Mouse (Mus musculus) heart, embryonic 16.5 days (tissue): ENCODE measurements around the gene P2rx7. TPM values are rescaled to one million over a fixed set of nuclear protein-coding genes. Genes with fewer than 3 reads are reported as not detected.
"Not testable (repeated sequence)": the region's sequence is repeated elsewhere in the genome, so short reads cannot be mapped to it uniquely, and the experiment has no call there.

Experiments
- ATAC-seq: fragments of 200-750 bp; cut with Nextera tagmentation; replicated peaks from 2 replicates; pipeline ENCODE4 v1.8.0; 2017; ENCODE audit warnings: moderate number of reproducible peaks; ENCODE audit not compliant: insufficient read depth, low FRiP score; ENCODE audit errors: extremely low read depth
- H3K27ac ChIP-seq: fragments of 300-500 bp; sonication (generic); 2 replicates; pipeline ENCODE4 v1.5.1; 2014; ENCODE audit warnings: mild to moderate bottlenecking, low read length, control low read depth, moderate library complexity
- H3K27me3 ChIP-seq: fragments of 300-500 bp; sonication (generic); 2 replicates; pipeline ENCODE4 v1.6.1; 2014; ENCODE audit warnings: low read length, mixed read lengths; ENCODE audit not compliant: control insufficient read depth, insufficient read depth
- H3K36me3 ChIP-seq: fragments of 300-500 bp; sonication (generic); 2 replicates; pipeline ENCODE4 v1.6.1; 2014; ENCODE audit not compliant: control insufficient read depth, insufficient read depth
- H3K4me1 ChIP-seq: fragments of 300-500 bp; sonication (generic); 2 replicates; pipeline ENCODE4 v1.6.1; 2014; ENCODE audit warnings: low read length, mixed read lengths; ENCODE audit not compliant: control insufficient read depth, insufficient read depth
- H3K4me2 ChIP-seq: fragments of 300-500 bp; sonication (generic); 2 replicates; pipeline ENCODE4 v1.6.1; 2014; ENCODE audit warnings: low read depth, mild to moderate bottlenecking, control low read depth, low read length
- H3K4me3 ChIP-seq: fragments of 300-500 bp; sonication (generic); 2 replicates; pipeline ENCODE4 v1.5.1; 2014; ENCODE audit warnings: mild to moderate bottlenecking, control low read depth, low read length
- H3K9ac ChIP-seq: fragments of 300-500 bp; sonication (generic); 2 replicates; pipeline ENCODE4 v1.6.1; 2014; ENCODE audit warnings: low read length, control low read depth
- H3K9me3 ChIP-seq: fragments of 300-500 bp; sonication (generic); replicated peaks from 2 replicates; pipeline ENCODE4 v1.6.1; 2016; ENCODE audit warnings: low read length; ENCODE audit not compliant: control insufficient read depth
- WGBS: fragments of 180-500 bp; shearing (Covaris S2); extraction: QIAGEN DNeasy Blood & Tissue Kit; methylation state at CpG from one replicate; pipeline ENCODE4 v1.1.7; 2014; 5-methylcytosine and 5-hydroxymethylcytosine counted together
- polyA plus RNA-seq: library from polyadenylated mRNA; unstranded; fragments of >200 nt; fragmentation: Nextera tagmentation; extraction: Ambion mirVana; gene quantifications from 2 replicates; pipeline ENCODE4 v1.2.1, GENCODE M21; 2015

P2rx7 gene
- polyA plus RNA-seq, 1 experiment from 2014 or later, result 2.7 TPM

GRCm38 (mm10) chr5:122638296-122638695, 5.4 kb upstream of the P2rx7 start:
- H3K4me2 ChIP-seq, result no peak overlapping the region
- no peak overlapping the region for H3K4me3 ChIP-seq
- H3K4me1 ChIP-seq, result peaks cover 3% of the 10 kb centered on the region; the same call in 1 of the 2 replicates
- no peak for ATAC-seq
- H3K9ac ChIP-seq, result no peak overlapping the region
- no peaks in the 10 kb centered on the region for H3K9me3 ChIP-seq
- WGBS, result 60% methylated on average over 2 of the region's 2 CpGs
- H3K36me3 ChIP-seq, result no peaks in the 10 kb centered on the region
- no peak overlapping the region for H3K27ac ChIP-seq
- no peaks in the 10 kb centered on the region for H3K27me3 ChIP-seq

GRCm38 (mm10) chr5:122639517-122639916, 4.2 kb upstream of the P2rx7 start:
- Histone ChIP-seq H3K4me2 (no peak overlapping the region), H3K4me1 (peaks cover 3% of the 10 kb centered on the region; the same call in 1 of the 2 replicates), H3K4me3 (no peak overlapping the region), H3K27me3 (no peaks in the 10 kb centered on the region), H3K27ac (no peak overlapping the region), H3K9me3 (no peaks in the 10 kb centered on the region), H3K36me3 (no peaks in the 10 kb centered on the region), H3K9ac (no peak overlapping the region)
- no peak for ATAC-seq
- 90% methylated on average over 4 of the region's 4 CpGs for WGBS

DNA sequence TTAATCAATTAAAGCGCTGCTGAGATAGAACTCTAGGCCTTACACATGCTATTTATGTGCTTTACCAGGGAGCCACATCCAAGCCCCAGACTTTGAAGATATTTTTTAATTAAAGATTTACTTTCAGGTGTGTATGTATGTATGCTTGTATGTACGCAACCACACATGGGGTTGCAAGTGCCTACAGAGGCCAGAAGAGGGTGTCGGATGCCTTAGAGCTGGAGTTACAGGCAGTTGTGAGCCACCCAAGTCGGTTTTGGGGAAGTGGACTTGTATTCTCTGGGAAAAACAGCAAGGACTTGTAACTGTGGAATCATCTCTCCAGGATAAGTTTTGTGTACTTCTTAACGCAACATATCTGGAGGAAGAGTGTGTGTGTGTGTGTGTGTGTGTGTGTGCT, 3.7 kb upstream of the P2rx7 start:
- Histone ChIP-seq H3K9me3 (no peaks in the 10 kb centered on the region), H3K27me3 (no peaks in the 10 kb centered on the region), H3K4me1 (peaks cover 3% of the 10 kb centered on the region; the same call in 1 of the 2 replicates), H3K4me3 (no peak overlapping the region), H3K9ac (no peak overlapping the region), H3K4me2 (no peak overlapping the region), H3K36me3 (no peaks in the 10 kb centered on the region), H3K27ac (no peak overlapping the region)
- 84% methylated on average over 5 of the region's 5 CpGs for WGBS
- ATAC-seq, result no peak

- no peaks in the 10 kb centered on the region for H3K36me3 ChIP-seq
- H3K9ac ChIP-seq, result peak overlapping the region; percentile 39; the same call in 1 of the 2 replicates
- peak overlapping the region; percentile 1; the same call in 1 of the 2 replicates for H3K4me3 ChIP-seq
- no peaks in the 10 kb centered on the region for H3K9me3 ChIP-seq
- no peaks in the 10 kb centered on the region for H3K27me3 ChIP-seq
- peak overlapping the region; percentile 8; the same call in 1 of the 2 replicates for H3K27ac ChIP-seq
- H3K4me1 ChIP-seq, result no peaks in the 10 kb centered on the region; the same call in 1 of the 2 replicates
- H3K4me2 ChIP-seq, result peak overlapping the region; percentile 27; the same call in 1 of the 2 replicates
- WGBS, result 55% methylated on average over 15 of the region's 15 CpGs
- no peak for ATAC-seq
Measured at GRCm38 (mm10) chr5:122644111-122644607, 448 bp downstream of the P2rx7 start.

GRCm38 (mm10) chr5:122645290-122645689, 1.6 kb downstream of the P2rx7 start:
- H3K9ac ChIP-seq, result no peak overlapping the region
- no peaks in the 10 kb centered on the region for H3K36me3 ChIP-seq
- H3K27ac ChIP-seq, result no peak overlapping the region
- H3K9me3 ChIP-seq, result no peaks in the 10 kb centered on the region
- no peaks in the 10 kb centered on the region; the same call in 1 of the 2 replicates for H3K4me1 ChIP-seq
- ATAC-seq, result no peak
- H3K27me3 ChIP-seq, result no peaks in the 10 kb centered on the region
- H3K4me2 ChIP-seq, result no peak overlapping the region
- no peak overlapping the region for H3K4me3 ChIP-seq
- WGBS, result 46% methylated on average over 6 of the region's 6 CpGs

GRCm38 (mm10) chr5:122646050-122646449, 2.3 kb downstream of the P2rx7 start:
- no peaks in the 10 kb centered on the region for H3K9me3 ChIP-seq
- no peak overlapping the region for H3K4me2 ChIP-seq
- ATAC-seq, result no peak
- H3K27ac ChIP-seq, result no peak overlapping the region
- H3K4me1 ChIP-seq, result no peaks in the 10 kb centered on the region; the same call in 1 of the 2 replicates
- H3K9ac ChIP-seq, result no peak overlapping the region
- H3K36me3 ChIP-seq, result no peaks in the 10 kb centered on the region
- H3K27me3 ChIP-seq, result no peaks in the 10 kb centered on the region
- WGBS, result 69% methylated on average over 11 of the region's 11 CpGs
- H3K4me3 ChIP-seq, result no peak overlapping the region

DNA sequence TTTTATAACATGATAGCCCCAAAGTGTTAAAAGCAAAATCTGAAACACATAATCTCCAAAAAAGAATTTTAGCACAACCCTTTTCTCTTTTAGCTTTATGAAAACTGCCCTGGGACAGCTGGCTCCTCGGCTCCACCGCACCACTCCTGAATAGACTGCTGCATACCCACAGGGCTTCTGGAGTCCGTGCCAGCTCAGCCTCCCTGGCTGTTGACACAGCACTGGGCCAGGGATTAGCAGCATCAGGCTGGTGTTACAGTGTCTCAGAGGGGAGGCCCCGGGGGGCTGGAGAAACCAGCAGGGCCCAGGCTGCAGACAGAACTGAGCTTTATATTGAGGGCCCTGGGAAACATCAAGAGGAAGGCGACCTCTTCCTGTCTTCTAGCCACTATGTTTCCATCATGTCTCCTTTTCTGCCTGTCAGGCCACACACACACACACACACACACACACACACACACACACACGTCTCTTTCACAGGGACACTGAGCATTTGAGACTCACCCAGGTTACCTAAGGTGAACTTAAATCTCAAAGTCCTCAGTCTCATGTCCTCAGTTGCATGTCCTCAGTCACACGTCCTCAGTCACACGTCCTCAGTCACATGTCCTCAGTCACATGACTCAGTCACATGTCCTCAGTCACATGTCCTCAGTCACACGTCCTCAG, 3.7 kb downstream of the P2rx7 start:
- ATAC-seq, result no peak
- WGBS, result 54% methylated on average over 9 of the region's 9 CpGs
- Histone ChIP-seq H3K27ac (no peak overlapping the region), H3K9ac (no peak overlapping the region), H3K9me3 (no peaks in the 10 kb centered on the region), H3K36me3 (no peaks in the 10 kb centered on the region), H3K4me2 (no peak overlapping the region), H3K27me3 (no peaks in the 10 kb centered on the region), H3K4me3 (no peak overlapping the region), H3K4me1 (peaks cover 4% of the 10 kb centered on the region)

DNA sequence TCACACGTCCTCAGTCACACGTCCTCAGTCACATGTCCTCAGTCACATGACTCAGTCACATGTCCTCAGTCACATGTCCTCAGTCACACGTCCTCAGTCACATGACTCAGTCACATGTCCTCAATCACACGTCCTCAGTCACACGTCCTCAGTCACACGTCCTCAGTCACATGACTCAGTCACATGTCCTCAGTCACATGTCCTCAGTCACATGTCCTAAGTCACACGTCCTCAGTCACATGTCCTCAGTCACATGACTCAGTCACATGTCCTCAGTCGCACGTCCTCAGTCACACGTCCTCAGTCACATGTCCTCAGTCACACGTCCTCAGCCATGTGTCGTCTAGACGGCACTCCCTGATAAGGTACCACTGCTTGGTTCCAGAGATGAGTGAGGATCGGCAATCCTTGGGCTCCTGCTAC, 4.3 kb downstream of the P2rx7 start:
- not testable (repeated sequence) for H3K36me3 ChIP-seq, ATAC-seq
- WGBS, result 84% methylated on average over 14 of the region's 14 CpGs

DNA sequence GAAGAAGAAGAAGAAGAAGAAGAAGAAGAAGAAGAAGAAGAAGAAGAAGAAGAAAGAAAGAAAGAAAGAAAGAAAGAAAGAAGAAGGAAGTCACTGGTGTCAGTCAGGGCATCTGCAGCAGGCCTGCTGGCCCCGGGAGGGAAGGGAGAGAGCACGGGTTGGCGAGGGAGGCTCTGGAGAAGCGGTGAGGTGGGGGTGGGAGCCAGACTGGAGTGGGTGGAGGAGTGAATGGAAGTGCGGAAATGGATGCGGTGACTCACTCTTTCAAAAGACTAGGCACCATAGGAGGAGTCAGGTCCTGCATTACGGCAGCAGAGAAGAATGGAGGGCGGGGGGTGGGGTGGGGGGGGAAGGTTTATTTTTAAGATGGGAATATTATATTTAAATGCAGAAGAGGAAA, 5.6 kb downstream of the P2rx7 start:
- Histone ChIP-seq H3K4me1 (peaks cover 18% of the 10 kb centered on the region), H3K36me3 (no peaks in the 10 kb centered on the region), H3K27me3 (no peaks in the 10 kb centered on the region), H3K4me3 (no peak overlapping the region), H3K4me2 (no peak overlapping the region), H3K27ac (no peak overlapping the region), H3K9ac (no peak overlapping the region), H3K9me3 (no peaks in the 10 kb centered on the region)
- ATAC-seq, result no peak
- WGBS, result 53% methylated on average over 8 of the region's 8 CpGs

More for the DNA sequence above, 4.3 kb downstream of the P2rx7 start:
- not testable (repeated sequence) for H3K9ac ChIP-seq, H3K9me3 ChIP-seq, H3K4me1 ChIP-seq, H3K27ac ChIP-seq, H3K4me2 ChIP-seq, H3K4me3 ChIP-seq, H3K27me3 ChIP-seq
